Mouse (Mus musculus) retina, embryonic 14.5 days (tissue): ENCODE measurements around the gene Hfe.
"Not testable (repeated sequence)": the region's sequence is repeated elsewhere in the genome, so short reads cannot be mapped to it uniquely, and the experiment has no call there.

Experiments used
- DNase-seq: peaks from one replicate; pipeline ENCODE4 v3.0.0-alpha.2; 2015; ENCODE audit warnings: low spot score

The Hfe gene

DNA sequence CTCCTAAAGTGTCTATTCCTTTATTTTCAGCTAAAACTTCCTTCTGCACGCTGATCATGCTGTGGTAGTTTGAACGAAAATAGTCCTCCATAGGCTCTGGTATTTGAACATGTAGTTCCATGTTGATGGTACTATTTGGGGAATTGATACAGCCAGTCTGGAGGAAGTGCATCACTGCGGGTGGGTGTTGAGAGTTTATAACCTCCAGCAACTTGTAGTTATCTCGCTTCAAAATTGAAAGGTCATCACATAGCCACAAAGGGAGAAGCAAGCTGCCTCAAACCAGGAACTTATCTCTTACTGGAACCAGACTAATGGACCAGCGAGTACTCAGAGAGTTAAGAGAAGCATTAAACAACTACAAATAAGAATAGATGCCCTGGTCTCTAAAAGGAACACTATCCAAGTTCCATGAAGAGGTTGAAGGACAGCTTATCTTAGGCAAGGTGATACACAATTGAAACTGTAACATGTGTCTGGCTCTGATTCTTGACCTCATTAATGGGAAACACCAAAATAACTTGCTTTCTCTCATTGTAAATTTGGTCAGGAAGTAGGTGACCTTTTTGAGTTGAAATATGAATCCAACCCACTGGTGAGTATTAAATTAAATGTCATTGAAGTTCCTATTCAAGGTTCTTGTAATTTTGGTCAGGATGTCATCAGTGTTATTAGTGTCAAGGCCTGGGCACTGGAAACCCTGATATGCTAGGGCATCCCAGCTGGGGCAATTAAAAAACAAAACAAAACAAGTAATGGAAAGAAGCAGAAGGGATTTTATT, 5.8 kb upstream of the Hfe start:
- no peak for DNase-seq

DNA sequence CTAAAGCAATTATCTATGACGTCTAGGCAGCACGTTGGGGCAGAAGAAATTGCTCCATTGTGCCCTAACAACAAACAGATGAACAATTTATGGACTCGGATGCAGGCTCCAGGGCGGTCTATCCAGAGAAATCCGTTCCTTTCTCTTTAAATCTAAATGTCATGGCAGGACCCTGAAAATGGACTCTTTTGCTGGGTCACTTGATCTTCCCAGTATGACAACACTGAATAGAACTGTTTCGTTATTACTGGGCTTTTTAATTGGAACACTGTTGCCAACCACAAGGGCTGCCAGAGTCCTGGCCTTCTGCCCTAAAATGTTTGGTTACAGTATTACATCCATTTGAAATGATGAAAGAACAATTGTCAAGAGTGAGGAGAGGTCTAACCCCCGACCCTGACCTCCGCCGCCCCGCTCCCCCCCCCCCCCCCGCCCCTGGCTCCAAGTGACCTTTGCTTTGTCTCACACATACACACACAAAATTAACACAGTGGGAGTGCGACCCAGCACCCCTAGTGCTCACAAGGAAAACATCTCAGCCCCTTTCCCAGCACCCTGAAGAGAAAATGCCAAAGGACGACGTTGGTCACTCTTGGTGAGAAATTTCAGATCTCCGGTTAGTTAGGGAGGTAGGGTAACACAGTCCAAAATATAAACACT, 810 bp downstream of the Hfe start:
- DNase-seq, result no peak

DNA sequence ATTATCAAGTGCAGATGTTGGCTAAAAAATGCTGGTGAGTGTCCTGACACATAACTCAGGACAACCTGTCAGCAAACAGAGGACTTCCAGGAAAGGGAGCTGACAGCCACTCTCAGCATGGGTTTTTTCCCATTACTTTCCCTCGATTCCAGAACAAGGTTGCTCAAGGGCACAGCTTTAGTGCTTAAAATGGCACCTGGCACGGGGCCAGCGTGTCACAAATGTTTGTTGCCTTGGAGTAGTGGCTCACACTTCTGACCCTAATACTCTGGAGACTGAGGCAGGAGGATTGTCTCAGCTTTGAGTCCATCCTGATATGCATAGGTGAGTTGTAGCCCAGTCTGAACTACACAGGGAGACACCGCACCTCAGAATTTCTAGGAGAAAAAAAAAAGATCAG, 2.0 kb downstream of the Hfe start:
- no peak for DNase-seq

DNA sequence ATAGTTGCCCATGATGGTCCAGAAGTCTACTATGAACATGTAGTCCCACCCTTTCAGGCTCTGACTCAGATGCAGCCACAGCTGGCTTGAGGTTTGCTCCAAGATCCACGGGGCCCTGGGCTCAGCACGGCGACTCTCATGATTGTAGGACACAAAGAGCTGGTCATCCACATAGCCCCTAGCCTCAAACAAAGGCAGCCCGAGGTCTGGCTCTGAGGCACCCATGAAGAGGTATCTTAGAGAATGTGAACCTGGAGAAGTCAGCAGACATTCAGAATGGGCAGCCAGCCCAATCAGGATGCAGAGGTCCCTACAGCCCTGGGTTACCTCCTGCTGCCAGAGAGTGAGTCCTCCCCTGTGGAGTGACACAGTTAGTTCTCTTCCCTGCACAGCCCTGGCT, 2.6 kb downstream of the Hfe start:
- no peak for DNase-seq

DNA sequence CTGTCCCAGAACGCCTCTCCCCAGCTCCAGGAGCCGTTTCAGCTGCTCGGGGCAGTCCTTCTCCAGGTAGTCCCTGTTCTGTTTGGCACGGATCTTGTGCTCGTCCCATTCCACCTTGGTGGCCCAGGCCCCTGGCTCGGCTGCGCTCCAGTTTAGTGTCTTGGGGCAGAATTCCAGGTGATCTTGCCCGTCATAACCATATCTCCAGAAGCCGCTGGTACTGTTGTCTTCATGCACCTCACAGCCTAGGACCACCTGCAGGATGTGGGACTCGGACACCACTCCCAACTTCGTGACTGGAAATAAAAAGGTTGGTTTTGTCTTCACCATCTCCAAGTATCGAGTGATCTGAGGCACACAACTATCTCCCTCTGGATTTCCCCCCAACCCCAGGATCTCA, 3.9 kb downstream of the Hfe start:
- no peak for DNase-seq

DNA sequence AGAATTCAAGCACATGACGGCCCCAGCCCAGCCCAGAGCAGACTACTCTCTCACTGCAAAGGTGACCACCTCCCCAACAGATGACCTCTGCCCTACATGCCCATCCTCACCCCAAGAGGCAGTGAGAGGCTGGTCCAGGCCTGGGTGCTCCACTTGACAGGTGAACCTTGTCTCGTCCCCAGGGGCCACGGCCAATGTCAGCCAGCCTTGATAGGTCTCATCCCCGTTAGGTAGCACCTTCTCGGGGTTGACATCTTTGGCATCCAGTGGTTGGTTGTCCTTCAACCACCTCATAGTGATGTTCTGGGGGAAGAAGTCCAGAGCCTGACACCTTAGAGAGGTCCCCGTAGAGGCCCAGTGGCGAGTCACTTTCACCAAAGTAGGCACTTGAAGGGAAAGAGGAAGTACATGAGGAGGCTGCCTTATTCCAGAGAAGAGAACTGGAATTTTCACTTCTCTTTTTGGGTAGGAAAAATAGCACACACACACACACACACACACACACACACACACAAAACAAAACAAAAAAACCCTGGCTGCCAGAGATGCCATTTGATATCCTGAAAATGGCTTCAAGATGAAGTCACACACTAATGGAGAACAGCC, 4.8 kb downstream of the Hfe start:
- DNase-seq, result no peak

DNA sequence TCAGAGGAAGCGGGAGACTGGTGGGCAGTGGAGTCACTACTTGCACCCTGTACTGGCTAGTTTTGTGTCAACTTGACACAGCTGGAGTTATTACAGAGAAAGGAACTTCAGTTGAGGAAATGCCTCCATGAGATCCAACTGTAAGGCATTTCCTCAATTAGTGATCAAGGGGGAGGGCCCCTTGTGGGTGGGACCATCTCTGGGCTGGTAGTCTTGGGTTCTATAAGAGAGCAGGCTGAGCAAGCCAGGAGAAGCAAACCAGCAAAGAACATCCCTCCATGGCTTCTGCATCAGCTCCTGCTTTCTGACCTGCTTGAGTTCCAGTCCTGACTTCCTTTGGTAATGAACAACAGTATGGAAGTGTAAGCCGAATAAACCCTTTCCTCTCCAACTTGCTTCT, 7.9 kb downstream of the Hfe start:
- DNase-seq, result not testable (repeated sequence)

DNA sequence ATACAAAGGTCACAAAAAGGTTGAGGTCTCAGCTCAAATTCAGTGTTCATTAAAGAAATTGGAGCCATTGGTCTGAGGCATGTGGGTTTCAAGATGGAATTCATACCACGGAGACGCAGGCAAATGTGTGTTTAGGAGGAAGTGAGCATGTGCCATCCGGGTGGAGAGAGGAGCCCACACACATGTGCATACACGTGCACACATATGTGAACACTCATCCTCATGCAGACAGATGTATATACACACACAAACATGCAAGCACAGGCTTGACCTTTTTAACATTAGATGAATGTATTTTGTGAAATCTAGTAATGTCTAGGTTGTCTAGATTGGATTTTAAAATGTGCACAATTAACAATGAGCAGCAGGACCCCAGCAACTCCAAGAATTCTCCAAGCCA, 8.4 kb downstream of the Hfe start:
- DNase-seq, result no peak

DNA sequence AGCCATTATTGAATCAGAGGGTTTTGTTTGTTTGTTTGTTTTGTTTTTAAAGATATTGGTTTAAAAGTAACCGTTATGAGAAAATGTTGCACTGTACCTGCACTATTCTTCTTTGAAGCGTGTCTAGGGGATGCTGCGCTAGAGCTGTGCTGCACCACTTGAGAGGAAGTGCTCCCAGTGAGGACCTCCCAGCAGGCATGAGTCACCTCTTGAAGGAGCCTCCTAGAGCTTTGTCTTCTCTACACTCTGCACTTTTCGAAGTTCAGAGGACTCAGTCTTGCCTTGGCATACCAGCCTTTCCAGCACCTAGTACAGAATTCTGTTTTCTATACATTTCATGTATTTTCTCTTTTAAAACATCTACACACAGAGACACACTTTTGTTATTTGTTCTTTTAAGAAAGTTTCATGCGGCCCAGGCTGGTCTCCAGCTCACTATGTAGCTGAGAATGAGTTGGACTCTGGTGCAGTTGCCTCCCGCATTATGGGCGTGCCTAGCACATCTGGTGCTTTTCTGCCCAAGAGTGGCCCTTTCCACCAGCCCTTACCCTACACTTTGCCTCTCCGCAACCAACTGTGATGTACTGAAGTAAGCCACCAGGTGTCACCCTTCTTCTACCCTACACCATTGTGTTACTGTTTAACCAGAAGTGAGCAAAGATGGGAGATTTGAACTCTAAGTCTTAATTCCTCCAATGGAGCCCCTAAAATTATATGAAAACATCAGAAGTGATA, 9.7 kb downstream of the Hfe start:
- DNase-seq, result peak; percentile 91

DNA sequence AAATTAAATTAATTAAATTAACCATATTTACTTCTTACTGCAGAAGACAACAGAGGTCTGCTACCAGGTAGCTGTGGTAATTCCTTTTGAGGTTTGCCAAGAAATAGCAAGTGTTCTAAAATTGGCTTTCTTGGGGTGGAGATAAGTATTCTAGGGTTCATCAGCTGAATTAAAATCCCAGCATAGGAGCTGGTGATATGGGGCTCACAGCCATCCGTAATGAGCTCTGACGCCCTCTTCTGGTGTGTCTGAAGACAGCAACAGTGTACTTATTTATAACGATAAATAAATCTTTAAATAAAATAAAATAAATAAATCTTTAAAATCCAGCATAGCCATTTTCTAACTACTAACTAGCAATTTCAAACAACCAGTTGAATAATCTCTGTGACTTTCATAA, 10.9 kb downstream of the Hfe start:
- no peak for DNase-seq

DNA sequence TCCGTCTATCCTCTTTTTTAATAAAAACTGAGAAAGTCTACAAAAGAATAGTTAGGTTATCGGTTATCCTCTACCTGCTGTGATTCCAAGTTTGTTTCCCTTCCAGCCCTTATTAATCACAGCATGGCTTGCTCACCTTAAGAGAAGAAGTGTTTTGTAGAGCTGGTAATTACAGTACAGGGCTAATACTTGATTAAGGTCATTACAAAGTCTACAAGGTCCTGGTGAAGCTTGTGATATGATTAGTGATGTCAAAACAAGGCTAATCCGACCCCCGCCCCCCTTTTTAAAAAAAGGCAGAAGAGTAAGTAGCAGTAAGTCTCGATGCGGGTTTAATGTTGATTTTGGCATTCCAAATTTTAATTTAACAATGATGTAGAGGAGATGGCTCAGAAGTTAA, 11.7 kb downstream of the Hfe start:
- DNase-seq, result peak; percentile 34

DNA sequence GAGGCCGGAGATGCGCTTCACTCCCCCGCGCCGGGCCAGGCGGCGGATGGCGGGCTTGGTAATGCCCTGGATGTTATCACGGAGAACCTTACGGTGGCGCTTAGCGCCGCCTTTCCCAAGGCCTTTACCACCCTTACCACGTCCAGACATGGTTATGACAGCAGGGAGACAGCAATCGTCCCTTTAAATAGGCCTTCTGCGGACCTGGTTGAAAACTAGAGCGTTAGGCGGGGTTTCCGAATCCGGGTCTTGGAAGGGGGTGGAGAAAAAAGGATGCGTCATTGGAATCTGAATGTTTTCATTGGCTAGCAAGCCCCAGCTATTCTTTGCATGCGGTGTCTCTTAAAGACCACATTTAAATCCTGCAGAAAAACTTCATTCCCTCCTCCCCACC, 12.4 kb downstream of the Hfe start, which contains the start of gene Hist1h4c:
TSS of gene Hist1h4c (minus strand) at position 155 of the 394 bp plus-strand sequence.
- peak; percentile 100 for DNase-seq

DNA sequence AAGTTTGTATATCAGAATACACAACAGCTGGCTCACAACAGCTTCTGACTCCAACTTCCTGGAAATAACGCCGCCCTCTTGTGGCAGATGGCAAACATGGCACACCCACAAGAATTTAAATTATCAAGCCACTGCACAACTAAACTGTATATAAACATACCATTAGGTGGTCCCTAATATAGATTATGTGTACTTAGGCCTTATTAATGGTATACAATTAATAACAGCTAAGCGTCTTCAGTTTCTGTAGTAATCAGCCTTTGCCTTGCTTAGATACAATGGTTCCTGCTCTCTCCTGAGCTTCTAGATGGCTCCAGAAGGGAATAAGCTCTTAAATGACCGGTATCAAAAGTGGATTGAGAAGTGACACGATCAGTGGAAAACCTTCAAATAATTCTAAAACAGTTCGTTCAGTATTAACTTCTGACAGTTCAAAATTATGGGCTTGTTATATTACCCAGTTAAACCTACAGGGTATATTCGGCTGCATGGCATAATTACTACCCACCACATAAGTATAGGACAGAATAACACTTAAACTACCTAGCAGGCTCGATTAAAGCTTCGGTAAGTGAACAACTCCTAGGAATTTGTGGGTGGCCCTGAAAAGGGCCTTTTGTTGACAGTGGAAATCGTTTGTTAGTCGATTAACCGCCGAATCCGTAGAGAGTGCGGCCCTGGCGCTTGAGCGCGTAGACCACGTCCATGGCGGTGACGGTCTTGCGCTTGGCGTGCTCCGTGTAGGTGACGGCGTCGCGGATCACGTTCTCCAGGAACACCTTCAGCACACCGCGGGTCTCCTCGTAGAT, 13.0 kb downstream of the Hfe start:
- peak; percentile 80 for DNase-seq

DNA sequence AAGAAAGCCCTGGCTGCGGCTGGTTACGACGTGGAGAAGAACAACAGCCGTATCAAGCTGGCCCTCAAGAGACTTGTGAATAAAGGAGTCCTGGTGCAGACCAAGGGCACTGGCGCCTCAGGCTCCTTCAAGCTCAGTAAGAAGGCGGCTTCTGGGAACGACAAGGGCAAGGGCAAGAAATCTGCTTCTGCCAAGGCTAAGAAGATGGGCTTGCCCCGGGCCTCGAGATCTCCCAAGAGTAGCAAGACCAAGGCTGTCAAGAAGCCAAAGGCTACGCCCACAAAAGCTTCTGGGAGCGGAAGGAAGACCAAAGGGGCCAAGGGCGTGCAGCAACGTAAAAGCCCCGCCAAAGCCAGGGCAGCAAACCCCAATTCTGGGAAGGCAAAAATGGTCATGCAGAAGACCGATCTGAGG, 14.6 kb downstream of the Hfe start:
- DNase-seq, result no peak

DNA sequence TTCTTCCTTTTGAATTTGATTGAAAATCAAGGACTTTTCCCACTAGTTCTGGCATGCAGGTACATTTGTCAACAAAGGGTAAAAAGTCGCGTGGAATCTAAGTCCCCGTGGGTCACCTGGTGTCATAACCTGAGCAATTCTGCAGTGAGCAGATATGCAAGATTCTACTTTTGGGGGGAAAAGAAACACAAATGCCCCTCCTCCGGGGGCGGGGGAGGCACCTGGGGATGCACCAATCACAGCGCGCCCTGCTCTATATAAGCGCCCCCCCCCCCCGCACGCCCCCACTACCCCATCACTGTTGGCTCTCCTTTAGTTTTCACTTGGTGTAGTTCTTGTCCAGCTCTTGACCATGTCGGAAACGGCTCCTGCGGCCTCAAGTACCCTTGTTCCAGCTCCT, 15.1 kb downstream of the Hfe start, which contains the start of gene Hist1h1t:
TSS of gene Hist1h1t (plus strand) at position 301 of the 400 bp plus-strand sequence.
- no peak for DNase-seq

DNA sequence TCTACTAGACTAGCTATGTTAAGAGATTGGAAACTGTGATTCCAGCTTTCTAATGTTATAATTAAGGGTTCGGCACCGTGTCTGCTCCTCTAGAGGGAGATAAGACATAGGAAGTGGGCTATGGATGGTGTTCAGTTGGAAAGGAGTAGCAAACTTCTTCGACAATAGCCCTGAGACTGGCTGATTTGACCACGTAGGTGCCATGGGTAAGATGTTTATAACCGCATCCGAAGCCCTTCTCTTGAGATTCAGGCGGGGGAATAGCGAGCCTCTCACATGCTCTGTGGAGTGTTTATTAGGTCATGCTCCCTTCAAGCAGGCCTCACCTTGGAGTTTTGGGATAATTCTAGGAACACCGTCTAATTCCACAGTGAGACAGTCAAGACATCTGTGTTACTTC, 15.7 kb downstream of the Hfe start:
- DNase-seq, result no peak

DNA sequence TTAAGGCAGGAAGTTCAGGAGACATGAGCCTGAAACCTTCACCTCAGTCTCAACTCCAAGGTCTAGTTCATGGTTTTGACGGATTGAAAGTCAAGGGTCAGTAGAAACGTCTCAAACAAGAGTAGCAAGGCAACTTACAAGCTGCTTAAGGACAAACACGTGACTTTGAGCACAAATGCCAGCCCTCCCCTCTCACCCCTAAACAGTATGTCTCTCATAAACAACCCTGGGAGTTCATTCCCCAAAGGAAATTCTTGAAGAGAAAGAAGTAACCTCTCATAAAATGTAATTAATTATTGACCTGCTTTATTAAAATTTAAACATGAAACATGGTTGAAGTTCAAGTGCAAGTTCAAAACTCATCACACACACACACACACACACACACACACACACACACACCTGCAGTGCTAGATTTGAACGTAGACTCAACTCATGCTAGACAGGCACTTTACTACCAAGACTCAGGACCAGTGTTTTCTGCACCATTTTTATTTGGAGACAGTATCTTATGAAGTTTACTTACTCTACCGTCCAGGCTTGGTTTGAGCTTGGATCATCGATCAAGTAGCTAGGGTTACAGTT, 16.7 kb downstream of the Hfe start:
- no peak for DNase-seq

DNA sequence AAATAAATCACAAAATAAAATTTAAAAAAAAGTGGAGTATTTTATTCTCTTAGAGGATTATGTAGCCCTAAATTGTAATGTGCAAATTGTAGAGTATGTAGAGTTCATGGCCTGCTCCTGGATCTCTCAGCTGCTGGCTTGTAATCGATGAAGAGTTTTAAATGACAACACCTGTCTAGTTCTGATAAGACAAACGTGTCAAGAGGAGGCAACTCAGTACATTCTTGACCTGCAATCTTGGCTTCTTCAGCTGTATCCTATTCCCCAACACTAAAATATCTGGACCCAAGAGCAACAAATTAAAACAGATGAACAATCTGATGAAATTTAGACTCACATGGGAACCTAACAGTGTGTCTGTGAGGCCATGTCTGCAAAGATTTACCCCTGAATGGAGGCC, 21.2 kb downstream of the Hfe start:
- DNase-seq, result no peak

DNA sequence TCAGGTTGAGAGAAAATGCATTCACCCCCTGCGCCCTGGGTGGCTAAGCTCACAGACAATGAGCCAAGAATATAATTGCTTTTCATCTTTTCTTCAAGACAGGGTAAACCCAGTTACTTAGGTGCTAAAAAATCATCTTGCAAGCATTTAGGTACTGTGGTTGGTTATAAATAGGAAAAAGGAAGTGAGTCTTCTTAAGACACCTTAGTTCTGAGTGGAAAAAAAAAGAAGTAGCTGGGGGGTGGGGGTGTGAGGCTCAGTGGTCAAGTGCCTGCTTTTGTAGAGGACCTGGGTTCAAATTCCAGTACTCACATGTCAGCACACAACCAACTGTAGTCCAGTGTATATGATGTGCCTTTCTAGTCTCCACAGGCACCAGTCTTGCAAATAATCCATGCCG, 21.7 kb downstream of the Hfe start:
- no peak for DNase-seq

DNA sequence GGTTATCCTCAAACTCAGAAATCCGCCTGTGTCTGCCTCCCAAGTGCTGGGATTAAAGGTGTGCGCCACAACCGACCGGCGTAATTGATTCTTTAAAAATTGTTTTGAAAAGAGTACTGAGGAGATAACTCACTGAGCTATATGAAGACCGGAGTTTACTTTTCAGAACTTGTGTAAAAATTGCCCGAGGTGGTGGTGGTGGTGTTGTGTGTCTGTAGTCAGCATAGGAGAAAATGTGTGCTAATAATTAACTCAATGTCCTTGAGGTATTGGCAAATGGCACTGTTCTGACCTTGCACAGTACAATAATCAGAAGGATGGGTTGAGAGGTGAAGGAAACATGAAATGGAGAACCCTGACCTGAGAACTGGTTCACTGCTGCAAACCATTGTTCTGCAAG, 22.7 kb downstream of the Hfe start:
- no peak for DNase-seq

DNA sequence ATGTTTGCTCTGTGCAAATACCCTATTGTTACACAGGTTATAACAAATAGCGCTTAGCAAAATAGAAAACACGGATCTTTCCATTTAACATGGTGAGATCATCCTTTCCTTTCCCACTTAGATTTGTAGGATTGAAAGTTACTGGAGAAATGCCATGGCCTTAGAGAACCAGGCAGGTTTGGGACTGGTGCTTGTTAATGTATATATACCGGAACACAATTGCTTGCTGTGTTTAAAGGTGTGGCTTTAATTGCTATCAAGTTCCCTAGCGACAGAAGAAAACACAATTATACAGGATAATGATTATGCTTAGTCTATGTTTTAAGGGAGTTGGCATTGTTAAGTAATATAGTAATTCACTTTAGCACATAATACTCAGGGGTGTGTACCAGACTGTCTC, 23.5 kb downstream of the Hfe start:
- no peak for DNase-seq
